30 mouse cellular contexts compared by ENCODE assay signal in the genomic region with DNA sequence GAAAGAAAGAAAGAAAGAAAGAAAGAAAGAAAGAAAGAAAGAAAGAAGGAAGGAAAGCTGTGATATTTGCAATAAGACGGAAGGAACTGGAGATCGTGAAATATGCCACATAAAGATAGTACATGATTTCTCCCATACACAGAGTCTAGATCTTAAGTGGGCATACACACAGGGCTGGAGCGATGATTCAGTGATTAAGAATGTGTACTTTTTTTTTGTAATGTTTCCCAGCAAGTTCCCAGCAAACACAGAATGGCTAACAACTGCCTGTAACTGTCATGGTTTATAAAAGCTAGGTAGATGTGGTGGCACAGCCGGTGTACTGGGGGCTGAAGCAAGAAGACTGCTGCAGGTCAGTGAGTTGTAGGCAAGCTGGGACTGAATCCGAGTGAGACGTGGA. TPM values are rescaled to one million over a fixed set of nuclear protein-coding genes. Genes with fewer than 3 reads are reported as not detected.
DNase-seq lines count a peak whose midpoint lies in the region; ATAC-seq and TF ChIP-seq lines count a peak whose summit lies in the region.
"Had no signal": no experiment of that assay in that cellular context is flagged by ENCODE, and none has a peak within 500 bp of the region (broad histone marks: within the 10 kb centered on the region; RNA-seq: fewer than 3 reads in every experiment).

No protein-coding gene starts in this region.

- POLR2A ChIA-PET in Patski (lab: Charles Lee) = no interaction called here

- no peaks in the 10 kb centered on the region for H3K36me3 ChIP-seq in lung, postnatal 0 days (ENCODE audit: insufficient read depth, low read length)
- peaks cover 3% of the 10 kb centered on the region for H3K36me3 ChIP-seq in myocyte (ENCODE audit: control insufficient read depth, insufficient read depth)
- H3K36me3 ChIP-seq: embryonic facial prominence, embryonic 13.5 days; embryonic facial prominence, embryonic 15.5 days; forebrain, embryonic 15.5 days had no signal

- DNase-seq in lung, postnatal 0 days (ENCODE audit: low spot score) = peak; percentile 18
- no peak for DNase-seq in lung, postnatal 14 days
- peak; percentile 44 for DNase-seq in Muller cell, postnatal 12 days (ENCODE audit: inconsistent ontology term)
- no peak for DNase-seq in Patski (ENCODE audit: low read depth, low spot score)
- no peak for DNase-seq in thymus, postnatal 0 days (ENCODE audit: low spot score)
- DNase-seq in adrenal gland, postnatal 14 days = no peak
- DNase-seq in ovary, postnatal 14 days (ENCODE audit: low spot score) = no peak
- DNase-seq: adrenal gland, adult 2 months; adrenal gland, postnatal 10 days; adrenal gland, postnatal 36 days; B cell, adult 2 months; cerebellum, adult 11 months; cerebellum, adult 18-20 months; cerebellum, adult 8-10 months; cerebellum, adult 9-11 months; cerebellum, postnatal 14 days; cerebellum, postnatal 36 days; embryo, embryonic 11 days; forebrain, postnatal 0 days had no signal

- TF ChIP-seq CTCF in lung, postnatal 0 days (IDR thresholded peaks at IDR 0.05) = no peak
- no peak for TF ChIP-seq CTCF in Patski (IDR thresholded peaks at IDR 0.05)

- in situ Hi-C loops in Patski (cut with MboI; ENCODE audit: low pct_unique_long_range_greater_than_20kb) = no loop called here

- H3K9me3 ChIP-seq in lung, postnatal 0 days (ENCODE audit: low read length) = no peaks in the 10 kb centered on the region
- H3K9me3 ChIP-seq: embryonic facial prominence, embryonic 13.5 days; embryonic facial prominence, embryonic 15.5 days; forebrain, embryonic 13.5 days; forebrain, embryonic 15.5 days; G1E had no signal

- H3K4me3 ChIP-seq in lung, postnatal 0 days (ENCODE audit: low read depth, low read length) = no peak overlapping the region
- no peak overlapping the region for H3K4me3 ChIP-seq in myocyte
- H3K4me3 ChIP-seq: embryonic facial prominence, embryonic 13.5 days; embryonic facial prominence, embryonic 15.5 days; erythroblast, embryonic 14.5 days; forebrain, embryonic 13.5 days; forebrain, embryonic 15.5 days had no signal

- no peak for TF ChIP-seq EP300 in lung, postnatal 0 days (IDR thresholded peaks at IDR 0.05)

- CTCF ChIA-PET in Patski (lab: Charles Lee) = interaction anchor here (0.9 to 1.4 kb wide), 3 partner anchors 69 to 275 kb away, joined by 3 to 4 read pairs (median 3); no protein-coding TSS in a partner anchor

- H3K27me3 ChIP-seq in lung, postnatal 0 days (replicated peaks; ENCODE audit: insufficient read depth, low read length) = no peaks in the 10 kb centered on the region
- H3K27me3 ChIP-seq in Patski (no peaks in the 10 kb centered on the region), myocyte (ENCODE audit: control insufficient read depth, insufficient read depth, insufficient read length) (no peaks in the 10 kb centered on the region)
- H3K27me3 ChIP-seq: CH12.LX; embryonic facial prominence, embryonic 13.5 days; embryonic facial prominence, embryonic 15.5 days; forebrain, embryonic 13.5 days; forebrain, embryonic 15.5 days had no signal

- TF ChIP-seq POLR2A in myocyte (IDR thresholded peaks at IDR 0.05; ENCODE audit: insufficient read length, low read depth) = no peak

- no peaks in the 10 kb centered on the region for H3K4me1 ChIP-seq in lung, postnatal 0 days (ENCODE audit: insufficient read depth, low read depth, low read length)
- H3K4me1 ChIP-seq: embryonic facial prominence, embryonic 15.5 days had no signal

- no peaks in the 10 kb centered on the region for H3K79me2 ChIP-seq in myocyte (ENCODE audit: control insufficient read depth, insufficient read depth)

- H3K27ac ChIP-seq in lung, postnatal 0 days (ENCODE audit: low read length) = no peak overlapping the region
- H3K27ac ChIP-seq: embryonic facial prominence, embryonic 13.5 days; embryonic facial prominence, embryonic 15.5 days; forebrain, embryonic 15.5 days had no signal

- WGBS in lung, postnatal 0 days = 65% methylated on average over 6 of the region's 6 CpGs

- H3K4me2 ChIP-seq in lung, postnatal 0 days (replicated peaks; ENCODE audit: low read depth, low read length) = no peak overlapping the region
- peak overlapping the region; percentile 49 for H3K4me2 ChIP-seq in myocyte (ENCODE audit: low read depth)
- H3K4me2 ChIP-seq: embryonic facial prominence, embryonic 13.5 days; embryonic facial prominence, embryonic 15.5 days; forebrain, embryonic 13.5 days; forebrain, embryonic 15.5 days had no signal

- H3K9ac ChIP-seq in lung, postnatal 0 days (replicated peaks; ENCODE audit: low read depth) = no peak overlapping the region
- H3K9ac ChIP-seq: embryonic facial prominence, embryonic 13.5 days; embryonic facial prominence, embryonic 15.5 days; forebrain, embryonic 13.5 days; forebrain, embryonic 15.5 days; forebrain, postnatal 0 days had no signal

- ATAC-seq in lung, postnatal 0 days = no peak
- peak; percentile 65 for ATAC-seq in Patski
- ATAC-seq: CD4-positive, CD25-positive, alpha-beta regulatory T cell, adult 4 months had no signal

- H3ac ChIP-seq in myocyte (ENCODE audit: control insufficient read depth, insufficient read length) = no peak overlapping the region

TF ChIP-seq in myocyte, 11 proteins besides CTCF, POLR2A, EP300 and RAD21:
- TF ChIP-seq USF1 (IDR thresholded peaks at IDR 0.05; ENCODE audit: low read depth) = no peak
- TF ChIP-seq SRF (IDR thresholded peaks at IDR 0.05; ENCODE audit: control insufficient read depth, insufficient read length, low read depth) = no peak
- no peak for TF ChIP-seq TCF3 (IDR thresholded peaks at IDR 0.05; ENCODE audit: insufficient read length, low read depth)
- no peak for TF ChIP-seq MAX (IDR thresholded peaks at IDR 0.05; ENCODE audit: low read depth)

RNA-seq across cellular contexts. Expression of a gene that starts 7.4 kb away (rescaled TPM):
- not detected in 2 replicates for polyA plus RNA-seq in lung, postnatal 0 days (2015; fragmentation: Nextera tagmentation; extraction: Ambion mirVana)
- not detected for polyA plus RNA-seq in Patski (2021)
- polyA plus RNA-seq in myocyte (2012; fragmentation: generic; extraction: Trizol) = not detected
- 0.16 TPM in 1 of 2 replicates, not detected in the other for polyA plus RNA-seq in thymus, postnatal 0 days (2015; fragmentation: Nextera tagmentation; extraction: Ambion mirVana)
- 0.85 and 1.8 TPM in 2 replicates for total RNA-seq in adrenal gland, postnatal 14 days (2021)
- total RNA-seq: CH12.LX; common myeloid progenitor, adult 5-6 weeks had no signal
- polyA plus RNA-seq: adrenal gland, adult 2 months; CD4-positive, CD25-positive, alpha-beta regulatory T cell, adult 4 months; embryonic facial prominence, embryonic 11.5 days; embryonic facial prominence, embryonic 15.5 days; erythroblast, embryonic 14.5 days; forebrain, embryonic 13.5 days; G1E had no signal

RNA-seq across cellular contexts. Expression of a gene that starts 51.9 kb away (rescaled TPM):
- polyA plus RNA-seq in lung, postnatal 0 days (2015; fragmentation: Nextera tagmentation; extraction: Ambion mirVana) = 120 and 125 TPM in 2 replicates
- 61.1 TPM for polyA plus RNA-seq in Patski (2021)
- 29.6 TPM for polyA plus RNA-seq in myocyte (2012; fragmentation: generic; extraction: Trizol)
- polyA plus RNA-seq in thymus, postnatal 0 days (2015; fragmentation: Nextera tagmentation; extraction: Ambion mirVana) = 10.0 and 12.4 TPM in 2 replicates
- total RNA-seq in adrenal gland, postnatal 14 days (2021) = 272 and 287 TPM in 2 replicates

Comparison
In these comparisons a context has a peak if more than half of its experiments do, and no peak if none do; other contexts are left out.
1. DNase-seq: peak in lung, postnatal 0 days (single experiment) and Muller cell, postnatal 12 days (single experiment); none in lung, postnatal 14 days (single experiment), Patski (single experiment), thymus, postnatal 0 days (single experiment), adrenal gland, postnatal 14 days (single experiment) and ovary, postnatal 14 days (single experiment).